Mouse (Mus musculus) myocyte (in vitro differentiated cells): Measurements from ENCODE around the gene Coro7.

ENCODE experiments used
- CEBPB ChIP-seq: IDR thresholded peaks from 2 replicates; pipeline ENCODE4 v1.6.1; 2011; ENCODE audit warnings: mild to moderate bottlenecking, moderate library complexity; ENCODE audit not compliant: poor library complexity, insufficient read depth, severe bottlenecking
- E2F4 ChIP-seq: IDR thresholded peaks from one replicate; pipeline ENCODE4 v1.6.1; 2011; ENCODE audit warnings: mild to moderate bottlenecking, control low read depth, moderate library complexity; ENCODE audit not compliant: insufficient read depth
- MAX ChIP-seq: IDR thresholded peaks from one replicate; pipeline ENCODE4 v1.6.1; 2011; ENCODE audit warnings: low read depth, mild to moderate bottlenecking, control low read depth
- MYOD1 ChIP-seq, 3 experiments: IDR thresholded peaks; one replicate each; pipeline ENCODE4 v1.6.1; 2011; ENCODE audit warnings: control low read depth in 2 of 3, low read depth in 2 of 3, mild to moderate bottlenecking in 2 of 3, moderate library complexity in 1 of 3; ENCODE audit not compliant: insufficient read length in 2 of 3, control insufficient read depth in 1 of 3
- POLR2A ChIP-seq: IDR thresholded peaks from one replicate; pipeline ENCODE4 v1.6.1; 2011; ENCODE audit warnings: low read depth, mild to moderate bottlenecking, control low read depth, moderate library complexity; ENCODE audit not compliant: insufficient read length
- REST ChIP-seq: IDR thresholded peaks from one replicate; pipeline ENCODE4 v1.6.1; 2011; ENCODE audit warnings: mild to moderate bottlenecking, control low read depth, moderate library complexity; ENCODE audit not compliant: insufficient read depth, insufficient read length
- TCF12 ChIP-seq: IDR thresholded peaks from one replicate; pipeline ENCODE4 v1.6.1; 2011; ENCODE audit warnings: mild to moderate bottlenecking, control low read depth; ENCODE audit not compliant: poor library complexity, insufficient read depth, severe bottlenecking
- TCF3 ChIP-seq: IDR thresholded peaks from one replicate; pipeline ENCODE4 v1.6.1; 2011; ENCODE audit warnings: low read depth, control low read depth; ENCODE audit not compliant: insufficient read length
- USF1 ChIP-seq: IDR thresholded peaks from one replicate; pipeline ENCODE4 v1.6.1; 2011; ENCODE audit warnings: low read depth, mild to moderate bottlenecking, control low read depth, moderate library complexity

DNA sequence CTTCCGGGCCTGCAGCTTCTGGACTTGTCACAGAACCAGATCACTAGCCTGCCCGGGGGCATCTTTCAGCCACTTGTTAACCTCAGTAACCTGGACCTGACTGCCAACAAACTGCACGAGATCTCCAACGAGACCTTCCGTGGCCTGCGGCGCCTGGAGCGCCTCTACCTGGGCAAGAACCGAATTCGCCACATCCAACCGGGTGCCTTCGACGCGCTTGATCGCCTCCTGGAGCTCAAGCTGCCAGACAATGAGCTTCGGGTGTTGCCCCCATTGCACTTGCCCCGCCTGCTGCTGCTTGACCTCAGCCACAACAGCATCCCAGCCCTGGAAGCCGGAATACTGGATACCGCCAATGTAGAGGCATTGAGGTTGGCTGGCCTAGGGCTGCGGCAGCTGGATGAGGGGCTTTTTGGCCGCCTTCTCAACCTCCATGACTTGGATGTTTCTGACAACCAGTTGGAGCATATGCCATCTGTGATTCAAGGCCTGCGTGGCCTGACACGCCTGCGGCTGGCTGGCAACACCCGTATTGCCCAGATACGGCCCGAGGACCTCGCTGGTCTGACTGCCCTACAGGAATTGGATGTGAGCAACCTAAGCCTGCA lies 31.1 kb downstream of the Coro7 start:
- TF ChIP-seq MYOD1 (IDR thresholded peaks at IDR 0.05; ENCODE audit: control insufficient read depth in 1 of 3, insufficient read length in 2 of 3, low read depth in 2 of 3) (no peak), POLR2A (no peak), TCF3 (no peak), MAX (no peak), CEBPB (no peak), TCF12 (no peak), USF1 (no peak), E2F4 (no peak), REST (no peak)
